Comparison of ENCODE assay signal across 12 mouse cellular contexts in the genomic region with DNA sequence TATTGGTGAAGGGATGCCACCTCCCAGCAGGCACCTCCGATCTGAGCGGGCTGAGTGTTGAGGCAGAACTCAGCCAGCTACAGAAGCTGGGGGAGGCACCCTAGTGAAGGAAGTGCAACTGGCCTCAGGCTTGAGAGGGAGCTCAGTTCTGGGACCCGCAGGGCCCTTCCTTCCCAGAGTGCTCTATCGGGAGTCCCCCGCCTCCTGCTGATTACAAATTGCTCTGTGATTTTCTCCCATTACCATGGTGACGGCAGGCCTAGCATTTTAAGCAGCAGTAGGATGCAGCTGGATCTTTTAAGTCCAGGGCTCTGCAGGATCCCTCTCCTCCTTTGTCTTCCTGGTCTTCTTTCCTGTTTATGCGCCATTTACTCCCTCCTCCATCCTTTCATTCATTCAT.
DNase-seq lines count a peak whose midpoint lies in the region; ATAC-seq and TF ChIP-seq lines count a peak whose summit lies in the region.
"Had no signal": no experiment of that assay in that cellular context is flagged by ENCODE, and none has a peak within 500 bp of the region (broad histone marks: within the 10 kb centered on the region; RNA-seq: fewer than 3 reads in every experiment).

No protein-coding gene starts in this region.

- TF ChIP-seq POLR2A in cerebellum, adult 2 months (IDR thresholded peaks at IDR 0.05; ENCODE audit: borderline replicate concordance, insufficient read depth, low read length) = no peak

- 18% methylated on average over 5 of the region's 7 CpGs for WGBS in embryonic facial prominence, embryonic 14.5 days
- 12% methylated on average over 7 of the region's 7 CpGs for WGBS in hindbrain, postnatal 0 days
- WGBS in cerebellum, adult 2 months = 63% methylated on average over 7 of the region's 7 CpGs

- no peak for ATAC-seq in embryonic facial prominence, embryonic 14.5 days (ENCODE audit: low read depth)
- ATAC-seq in hindbrain, postnatal 0 days = peak; percentile 66

- H3K36me3 ChIP-seq in embryonic facial prominence, embryonic 14.5 days (ENCODE audit: control insufficient read depth, insufficient read depth, low read length) = no peaks in the 10 kb centered on the region
- no peaks in the 10 kb centered on the region for H3K36me3 ChIP-seq in hindbrain, postnatal 0 days (ENCODE audit: insufficient read depth, low read length)
- H3K36me3 ChIP-seq: G1E had no signal

- no peaks in the 10 kb centered on the region for H3K9me3 ChIP-seq in embryonic facial prominence, embryonic 14.5 days (ENCODE audit: control insufficient read depth, low read length)
- H3K9me3 ChIP-seq in hindbrain, postnatal 0 days (ENCODE audit: low read length) = no peaks in the 10 kb centered on the region
- H3K9me3 ChIP-seq: G1E had no signal

- no peak for TF ChIP-seq CTCF in hindbrain, postnatal 0 days (IDR thresholded peaks at IDR 0.05; ENCODE audit: low read depth)
- no peak for TF ChIP-seq CTCF in cerebellum, adult 2 months (IDR thresholded peaks at IDR 0.05; ENCODE audit: borderline replicate concordance, insufficient read depth, low read depth, low read length)

- H3K4me1 ChIP-seq in embryonic facial prominence, embryonic 14.5 days (ENCODE audit: control insufficient read depth, insufficient read depth, low read length) = 0 out of 2 replicates have a peak, but pooled peaks cover 2% of the 10 kb centered on the region
- peaks cover 25% of the 10 kb centered on the region for H3K4me1 ChIP-seq in hindbrain, postnatal 0 days (ENCODE audit: insufficient read depth, low read length)
- H3K4me1 ChIP-seq in cerebellum, adult 2 months (ENCODE audit: control insufficient read depth, insufficient read depth, low read length) = peaks cover 10% of the 10 kb centered on the region

- DNase-seq in right cerebral cortex, adult 18-20 months = peak; percentile 34
- DNase-seq in right cerebral cortex, postnatal 25 days = no peak
- DNase-seq in embryonic facial prominence, embryonic 14.5 days (ENCODE audit: low spot score) = peak; percentile 48
- peak; percentile 77 for DNase-seq in hindbrain, postnatal 0 days (ENCODE audit: low spot score)
- DNase-seq in right cerebral cortex, postnatal 14 days = peak; percentile 40
- DNase-seq in kidney, postnatal 10 days = no peak
- DNase-seq in cerebellum, adult 2 months = no peak
- no peak for DNase-seq in cerebellum, postnatal 14 days
- DNase-seq: heart, adult 18-20 months had no signal

- H3K27me3 ChIP-seq in embryonic facial prominence, embryonic 14.5 days (replicated peaks; ENCODE audit: control insufficient read depth, insufficient read depth, low read length) = no peaks in the 10 kb centered on the region
- H3K27me3 ChIP-seq in hindbrain, postnatal 0 days (ENCODE audit: insufficient read depth, low read length) = no peaks in the 10 kb centered on the region
- H3K27me3 ChIP-seq in cerebellum, adult 2 months (ENCODE audit: control insufficient read depth, insufficient read depth, low read length) = no peaks in the 10 kb centered on the region

- no peak overlapping the region for H3K4me3 ChIP-seq in embryonic facial prominence, embryonic 14.5 days (ENCODE audit: low read depth, low read length)
- no peak overlapping the region for H3K4me3 ChIP-seq in hindbrain, postnatal 0 days (ENCODE audit: low read length)
- H3K4me3 ChIP-seq in cerebellum, adult 2 months (replicated peaks; ENCODE audit: insufficient read depth, low read depth, low read length) = no peak overlapping the region

- no peak overlapping the region for H3K27ac ChIP-seq in embryonic facial prominence, embryonic 14.5 days (replicated peaks; ENCODE audit: low read depth, low read length)
- H3K27ac ChIP-seq in hindbrain, postnatal 0 days = peak overlapping the region; percentile 64; the same call in 1 of the 2 replicates
- H3K27ac ChIP-seq in cerebellum, adult 2 months (ENCODE audit: insufficient read depth, low read length) = no peak overlapping the region
- H3K27ac ChIP-seq: kidney, postnatal 0 days; liver, embryonic 14.5 days had no signal

- no peak overlapping the region for H3K9ac ChIP-seq in embryonic facial prominence, embryonic 14.5 days (ENCODE audit: low read depth, low read length)
- H3K9ac ChIP-seq in hindbrain, postnatal 0 days (replicated peaks; ENCODE audit: low read length) = no peak overlapping the region; the same call in 1 of the 2 replicates
- H3K9ac ChIP-seq: liver, embryonic 14.5 days had no signal

- H3K4me2 ChIP-seq in embryonic facial prominence, embryonic 14.5 days (ENCODE audit: low read depth, low read length) = no peak overlapping the region
- H3K4me2 ChIP-seq in hindbrain, postnatal 0 days (ENCODE audit: low read depth, low read length) = no peak overlapping the region

Comparison
In these comparisons a context has a peak if more than half of its experiments do, and no peak if none do; other contexts are left out.
1. DNase-seq: peak in right cerebral cortex, adult 18-20 months (single experiment), embryonic facial prominence, embryonic 14.5 days (single experiment), hindbrain, postnatal 0 days (single experiment) and right cerebral cortex, postnatal 14 days (single experiment); none in right cerebral cortex, postnatal 25 days (single experiment), kidney, postnatal 10 days (single experiment), cerebellum, adult 2 months (0 of 2) and cerebellum, postnatal 14 days (0 of 2).